Mouse (Mus musculus) hindbrain, postnatal 0 days (tissue): ENCODE results near the gene Fbxl14. TPM values are rescaled to one million over a fixed set of nuclear protein-coding genes. Genes with fewer than 3 reads are reported as not detected.

Source experiments
- ATAC-seq: fragments of 200-750 bp; cut with Nextera tagmentation; 2 replicates; pipeline ENCODE4 v1.8.0; 2017; ENCODE audit warnings: mild to moderate bottlenecking, moderate TSS enrichment, moderate library complexity
- DNase-seq: peaks from one replicate; pipeline ENCODE4 v3.0.0-alpha.2; 2015; ENCODE audit warnings: low spot score
- H3K27ac ChIP-seq: fragments of 300-500 bp; sonication (generic); 2 replicates; pipeline ENCODE4 v1.5.1; 2014; ENCODE audit warnings: mild to moderate bottlenecking
- H3K27me3 ChIP-seq: fragments of 300-500 bp; sonication (generic); 2 replicates; pipeline ENCODE4 v1.6.1; 2014; ENCODE audit warnings: low read length, mixed read lengths; ENCODE audit not compliant: insufficient read depth
- H3K36me3 ChIP-seq: fragments of 300-500 bp; sonication (generic); 2 replicates; pipeline ENCODE4 v1.6.1; 2014; ENCODE audit warnings: low read length, mixed read lengths; ENCODE audit not compliant: insufficient read depth
- H3K4me1 ChIP-seq: fragments of 300-500 bp; sonication (generic); 2 replicates; pipeline ENCODE4 v1.6.1; 2014; ENCODE audit warnings: antibody characterized with exemption, low read length, mixed read lengths; ENCODE audit not compliant: insufficient read depth
- H3K4me2 ChIP-seq: fragments of 300-500 bp; sonication (generic); 2 replicates; pipeline ENCODE4 v1.6.1; 2014; ENCODE audit warnings: low read depth, mild to moderate bottlenecking, low read length, moderate library complexity, mixed read lengths
- H3K4me3 ChIP-seq: fragments of 300-500 bp; sonication (generic); 2 replicates; pipeline ENCODE4 v1.5.1; 2014; ENCODE audit warnings: low read length
- H3K9ac ChIP-seq: fragments of 300-500 bp; sonication (generic); replicated peaks from 2 replicates; pipeline ENCODE4 v1.6.1; 2014; ENCODE audit warnings: mild to moderate bottlenecking, low read length, moderate library complexity, mixed read lengths
- H3K9me3 ChIP-seq: fragments of 300-500 bp; sonication (generic); 2 replicates; pipeline ENCODE4 v1.6.1; 2016; ENCODE audit warnings: low read length, mixed read lengths
- CTCF ChIP-seq: IDR thresholded peaks from 2 replicates; pipeline ENCODE4 v1.5.1; 2016; ENCODE audit warnings: antibody characterized with exemption, control low read depth, low read depth
- WGBS: fragments of 180-500 bp; shearing (Covaris S2); extraction: QIAGEN DNeasy Blood & Tissue Kit; methylation state at CpG from one replicate; pipeline ENCODE4 v1.1.7; 2014; 5-methylcytosine and 5-hydroxymethylcytosine counted together
- polyA plus RNA-seq: library from polyadenylated mRNA; unstranded; fragments of >200 nt; fragmentation: Nextera tagmentation; extraction: Ambion mirVana; gene quantifications from 2 replicates; pipeline ENCODE4 v1.2.1, GENCODE M21; 2015
- total RNA-seq: library from RNA; depleted of rRNA; stranded (reverse); fragments of >200 nt; gene quantifications from 2 replicates; pipeline ENCODE4 v1.2.3, GENCODE M21; 2014

Fbxl14 gene
- total and polyA plus RNA-seq, 2 experiments from 2014 or later = 2.0 to 51.6 TPM

DNA sequence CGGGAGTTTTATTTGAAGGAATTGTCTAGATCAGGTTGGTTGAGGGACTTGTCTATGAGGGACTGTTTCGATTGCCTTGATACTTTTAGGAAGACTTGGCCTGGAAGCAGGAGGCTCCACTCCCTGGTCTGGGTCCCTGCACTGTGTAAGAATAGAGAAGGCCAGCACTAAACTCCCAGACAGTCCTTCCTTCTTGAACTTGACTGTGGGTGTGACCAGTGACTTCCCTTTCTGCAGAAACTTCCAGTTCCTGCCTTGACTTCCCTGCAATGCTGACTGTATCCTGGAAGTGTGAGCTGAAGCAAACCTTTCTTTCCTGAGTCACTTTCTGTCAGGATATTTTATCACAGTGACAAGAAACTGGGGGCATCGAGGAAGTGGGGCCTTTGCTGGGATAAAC lies 8.7 kb upstream of the Fbxl14 start:
- Histone ChIP-seq H3K4me1 (no peaks in the 10 kb centered on the region), H3K27ac (no peak overlapping the region), H3K9ac (no peak overlapping the region), H3K4me3 (no peak overlapping the region), H3K36me3 (no peaks in the 10 kb centered on the region), H3K27me3 (no peaks in the 10 kb centered on the region), H3K4me2 (no peak overlapping the region), H3K9me3 (no peaks in the 10 kb centered on the region)
- DNase-seq (no peak), ATAC-seq (no peak)
- no peak for TF ChIP-seq CTCF
- 91% methylated on average over 3 of the region's 3 CpGs for WGBS

DNA sequence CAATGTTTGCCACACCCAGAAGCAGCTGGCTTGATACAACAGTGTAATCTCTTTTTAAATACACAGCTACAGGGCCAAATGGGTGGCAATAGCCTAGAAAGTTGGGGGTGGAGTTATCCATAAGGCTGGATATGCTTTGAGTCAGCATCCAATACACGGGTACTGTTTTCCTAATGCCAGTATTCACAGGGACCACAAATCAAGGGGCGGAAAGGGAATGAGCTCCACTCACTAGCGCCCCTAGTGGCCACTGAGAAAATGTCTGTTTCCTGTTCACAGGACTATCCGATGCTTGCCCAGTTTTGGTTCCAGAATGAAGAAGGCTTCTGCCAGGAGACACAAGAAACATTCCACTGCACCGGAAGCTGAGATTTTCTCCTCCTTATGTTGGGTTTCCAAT lies 7.3 kb upstream of the Fbxl14 start:
- Histone ChIP-seq H3K4me2 (no peak overlapping the region), H3K27ac (no peak overlapping the region), H3K27me3 (no peaks in the 10 kb centered on the region), H3K4me1 (no peaks in the 10 kb centered on the region), H3K9ac (no peak overlapping the region), H3K36me3 (no peaks in the 10 kb centered on the region), H3K4me3 (no peak overlapping the region), H3K9me3 (no peaks in the 10 kb centered on the region)
- ATAC-seq (0 out of 2 replicates have a peak, but pooled peaks have one; percentile 43), DNase-seq (peak; percentile 64)
- 20% methylated on average over 5 of the region's 5 CpGs for WGBS
- peak; percentile 93 for TF ChIP-seq CTCF

DNA sequence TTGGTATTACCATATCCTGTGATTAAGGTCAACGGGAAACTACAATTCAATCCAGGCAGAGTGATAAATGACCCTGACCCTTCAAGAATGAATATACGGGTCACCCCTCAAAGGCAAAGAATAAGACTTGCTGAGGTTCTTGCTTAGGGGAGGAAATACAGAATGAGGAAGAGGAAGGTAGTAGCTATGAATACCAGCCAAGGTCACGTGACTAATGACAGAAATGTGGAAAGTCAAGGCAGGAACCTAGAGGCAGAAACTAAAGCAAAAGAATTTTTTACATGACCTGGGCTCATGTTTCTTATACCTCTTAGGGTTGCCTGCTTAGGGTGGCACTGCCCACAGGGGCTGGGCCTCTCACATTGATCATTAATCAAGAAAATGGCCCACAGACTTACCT lies 6.8 kb upstream of the Fbxl14 start:
- no peak overlapping the region for H3K4me3 ChIP-seq
- no peaks in the 10 kb centered on the region for H3K27me3 ChIP-seq
- H3K36me3 ChIP-seq = no peaks in the 10 kb centered on the region
- WGBS = 76% methylated on average over 3 of the region's 3 CpGs
- no peak overlapping the region for H3K27ac ChIP-seq
- no peak overlapping the region for H3K4me2 ChIP-seq
- no peaks in the 10 kb centered on the region for H3K9me3 ChIP-seq
- DNase-seq = no peak
- H3K9ac ChIP-seq = no peak overlapping the region
- no peaks in the 10 kb centered on the region for H3K4me1 ChIP-seq
- ATAC-seq = no peak
- TF ChIP-seq CTCF = no peak

DNA sequence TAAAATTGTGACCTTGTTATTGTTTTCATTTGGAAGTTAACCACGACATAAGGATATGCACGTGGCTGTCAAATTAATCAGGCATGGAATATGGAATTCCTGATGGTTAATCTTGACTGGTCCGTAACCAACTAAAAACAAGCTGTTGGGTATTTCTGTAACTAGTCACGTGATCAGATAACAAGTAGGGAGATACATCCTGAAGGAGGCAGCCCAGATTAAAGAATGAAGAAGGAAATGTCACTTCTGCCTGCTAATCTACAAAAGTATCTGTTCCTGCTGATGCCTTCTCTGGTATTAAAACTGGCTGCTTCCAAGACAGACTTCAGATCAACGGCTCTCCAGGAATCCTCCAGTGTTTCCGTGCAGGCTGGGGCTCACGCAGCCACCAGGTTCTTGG lies 6.0 kb upstream of the Fbxl14 start:
- 81% methylated on average over 7 of the region's 7 CpGs for WGBS
- H3K27me3 ChIP-seq = no peaks in the 10 kb centered on the region
- DNase-seq (no peak), ATAC-seq (no peak)
- H3K4me3 ChIP-seq = no peak overlapping the region
- TF ChIP-seq CTCF = no peak
- no peaks in the 10 kb centered on the region for H3K36me3 ChIP-seq
- no peak overlapping the region for H3K9ac ChIP-seq
- H3K4me2 ChIP-seq = no peak overlapping the region
- H3K9me3 ChIP-seq = no peaks in the 10 kb centered on the region
- no peak overlapping the region for H3K27ac ChIP-seq
- no peaks in the 10 kb centered on the region for H3K4me1 ChIP-seq

DNA sequence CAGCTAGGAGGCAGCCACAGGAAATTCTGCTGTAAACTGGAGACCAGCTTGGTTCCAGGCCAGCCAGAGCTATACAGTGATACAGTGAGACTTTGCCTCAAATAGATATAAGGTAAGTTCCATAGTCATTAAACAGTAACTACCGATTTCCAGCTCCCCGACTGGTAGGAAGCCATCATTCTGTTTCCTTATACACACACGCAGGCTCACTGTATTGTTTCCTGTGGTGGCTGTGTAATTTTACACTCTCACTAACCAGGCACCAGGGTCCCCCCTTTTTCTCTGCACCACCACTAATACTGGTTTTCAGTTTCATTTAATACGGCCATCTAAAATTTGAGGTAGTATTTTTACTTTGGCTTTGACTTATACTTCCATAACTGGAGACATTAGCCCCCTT lies 5.5 kb upstream of the Fbxl14 start:
- no peak for ATAC-seq

DNA sequence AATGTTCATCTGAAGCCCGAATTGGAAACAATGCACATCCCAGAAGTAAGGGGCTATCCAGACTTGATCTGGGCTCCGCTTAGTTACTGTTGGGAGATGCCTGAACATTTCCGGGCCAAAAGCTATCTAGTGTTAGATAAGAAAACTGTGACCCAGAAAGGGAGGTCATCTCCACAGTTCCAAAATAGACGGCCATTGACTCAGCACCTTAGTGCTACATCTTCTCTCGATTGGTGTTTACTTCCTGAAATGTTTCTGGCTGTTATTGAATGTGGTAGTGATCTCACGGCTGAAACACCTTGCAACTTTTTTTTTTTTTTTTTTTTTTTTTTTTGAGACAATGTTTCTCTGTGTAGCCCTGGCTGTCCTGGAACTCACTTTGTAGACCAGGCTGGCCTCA lies 3.5 kb upstream of the Fbxl14 start:
- no peak overlapping the region for H3K4me2 ChIP-seq
- no peaks in the 10 kb centered on the region for H3K27me3 ChIP-seq
- no peaks in the 10 kb centered on the region for H3K9me3 ChIP-seq
- WGBS = 86% methylated on average over 6 of the region's 6 CpGs
- TF ChIP-seq CTCF = no peak
- no peak for DNase-seq
- no peaks in the 10 kb centered on the region for H3K36me3 ChIP-seq
- no peak overlapping the region for H3K9ac ChIP-seq
- no peaks in the 10 kb centered on the region for H3K4me1 ChIP-seq
- no peak for ATAC-seq
- no peak overlapping the region for H3K4me3 ChIP-seq
- H3K27ac ChIP-seq = no peak overlapping the region

More for the DNA sequence above, 5.5 kb upstream of the Fbxl14 start:
- Histone ChIP-seq H3K27ac (no peak overlapping the region), H3K4me2 (no peak overlapping the region), H3K27me3 (no peaks in the 10 kb centered on the region), H3K4me3 (no peak overlapping the region), H3K36me3 (no peaks in the 10 kb centered on the region), H3K9ac (no peak overlapping the region), H3K9me3 (no peaks in the 10 kb centered on the region), H3K4me1 (no peaks in the 10 kb centered on the region)
- no peak for TF ChIP-seq CTCF
- WGBS = 88% methylated on average over 4 of the region's 4 CpGs
- no peak for DNase-seq

DNA sequence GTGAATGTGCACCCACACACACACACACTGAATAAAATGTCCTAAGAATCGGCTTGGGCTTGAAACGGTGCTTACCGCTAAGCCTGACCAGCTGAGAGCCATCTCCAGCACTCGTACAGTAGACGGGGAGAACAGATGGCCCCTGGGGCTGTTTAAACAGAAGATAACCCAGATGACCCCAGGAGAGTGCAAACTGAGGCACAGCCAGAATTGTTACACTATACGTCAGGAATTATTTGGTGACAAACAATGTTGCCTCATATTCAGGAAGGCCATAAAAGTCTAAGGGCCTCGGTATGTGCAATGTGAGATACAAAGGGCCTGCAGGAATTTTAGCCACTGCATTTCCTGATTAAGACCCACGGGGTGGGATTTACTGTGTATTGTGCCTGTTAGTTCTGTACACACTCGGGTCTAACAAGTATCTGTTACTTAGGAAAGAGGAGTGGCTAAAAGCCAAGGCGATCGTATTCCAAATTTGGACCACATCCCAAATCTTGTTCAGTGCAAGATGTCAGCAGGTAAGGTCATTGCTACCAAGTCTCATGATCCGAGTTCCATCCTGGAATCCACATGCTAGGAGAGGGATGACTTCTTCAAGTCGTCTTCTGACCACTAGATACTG lies 1.7 kb upstream of the Fbxl14 start:
- H3K27me3 ChIP-seq = no peaks in the 10 kb centered on the region
- no peak overlapping the region for H3K9ac ChIP-seq
- 54% methylated on average over 13 of the region's 13 CpGs for WGBS
- H3K36me3 ChIP-seq = no peaks in the 10 kb centered on the region
- ATAC-seq (no peak), DNase-seq (no peak)
- no peaks in the 10 kb centered on the region for H3K9me3 ChIP-seq
- H3K4me1 ChIP-seq = peaks cover 3% of the 10 kb centered on the region; the same call in 1 of the 2 replicates
- no peak for TF ChIP-seq CTCF
- no peak overlapping the region for H3K4me2 ChIP-seq
- H3K27ac ChIP-seq = no peak overlapping the region
- H3K4me3 ChIP-seq = no peak overlapping the region
